Mouse (Mus musculus): ENCODE results near the gene Ntrk1.

Ntrk1 gene

DNA sequence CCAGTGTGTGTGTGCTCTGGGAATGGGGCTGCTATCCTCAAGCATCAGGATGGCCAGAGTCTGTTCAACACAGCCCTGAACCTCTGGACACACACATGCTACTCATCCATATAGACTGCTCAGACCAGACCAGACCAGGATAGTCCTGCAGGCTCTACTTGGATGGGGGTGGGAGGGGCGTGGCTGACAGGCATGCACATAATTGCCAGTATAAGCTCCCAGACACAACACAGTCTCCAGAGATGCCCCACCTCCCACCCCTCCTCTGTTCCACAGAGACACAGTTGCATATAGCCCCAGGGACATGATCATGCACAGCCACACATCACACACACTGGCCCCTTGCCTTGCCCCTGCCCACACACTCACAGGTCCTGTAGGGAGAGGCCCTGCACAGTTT is 5.7 kb downstream of the Ntrk1 start:
- DNase-seq (ENCODE audit: extremely low read depth, insufficient read length, low spot score), result no peak

DNA sequence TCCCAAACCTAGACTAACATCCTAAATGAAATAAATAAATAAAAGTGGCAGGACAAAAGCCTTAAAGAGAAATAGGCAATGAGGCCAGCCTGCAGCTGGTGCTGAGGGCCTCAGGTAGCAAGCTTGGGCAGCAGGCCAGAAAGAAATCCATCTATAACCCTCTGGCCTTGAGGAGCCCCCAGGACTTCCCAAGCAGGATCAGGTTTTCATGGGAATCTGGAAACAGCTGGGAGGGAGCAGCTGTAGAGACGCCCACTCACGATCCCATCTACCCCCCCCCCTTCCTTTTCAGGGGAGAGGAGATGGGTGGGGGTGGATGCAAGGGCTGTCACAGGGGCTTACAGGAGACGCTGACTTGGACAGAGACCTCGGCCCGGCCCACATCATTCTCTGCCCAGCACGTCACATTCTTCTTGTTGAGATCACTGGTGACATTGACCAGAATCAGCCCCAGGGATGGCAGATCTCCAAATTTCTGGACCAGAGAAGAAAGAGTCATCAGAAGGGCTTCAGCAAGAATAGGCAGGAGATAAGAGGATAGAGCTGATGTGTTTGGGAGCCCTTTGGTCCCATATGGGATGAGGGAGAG is 9.2 kb downstream of the Ntrk1 start:
- DNase-seq (ENCODE audit: extremely low read depth, insufficient read length, low spot score), result no peak

DNA sequence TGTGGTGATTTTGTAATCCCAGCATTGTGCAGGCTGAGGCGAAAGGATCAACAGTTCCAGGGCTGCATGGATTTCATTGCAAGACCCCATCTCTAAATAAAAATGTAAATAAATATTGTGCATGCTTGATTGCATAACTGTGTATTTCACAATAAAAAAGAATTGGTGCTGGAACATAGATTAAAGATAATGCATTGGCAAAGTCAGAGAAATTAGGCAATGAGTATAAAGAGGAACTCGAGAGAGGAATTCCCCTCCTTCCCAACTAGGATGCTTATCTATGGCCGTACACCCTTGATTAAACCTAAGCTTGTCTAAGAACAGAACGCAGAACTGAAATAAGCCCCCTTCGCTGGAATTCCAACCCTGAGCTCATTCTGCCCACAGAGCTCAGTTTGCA is 9.8 kb downstream of the Ntrk1 start:
- no peak for DNase-seq (ENCODE audit: extremely low read depth, insufficient read length, low spot score)

DNA sequence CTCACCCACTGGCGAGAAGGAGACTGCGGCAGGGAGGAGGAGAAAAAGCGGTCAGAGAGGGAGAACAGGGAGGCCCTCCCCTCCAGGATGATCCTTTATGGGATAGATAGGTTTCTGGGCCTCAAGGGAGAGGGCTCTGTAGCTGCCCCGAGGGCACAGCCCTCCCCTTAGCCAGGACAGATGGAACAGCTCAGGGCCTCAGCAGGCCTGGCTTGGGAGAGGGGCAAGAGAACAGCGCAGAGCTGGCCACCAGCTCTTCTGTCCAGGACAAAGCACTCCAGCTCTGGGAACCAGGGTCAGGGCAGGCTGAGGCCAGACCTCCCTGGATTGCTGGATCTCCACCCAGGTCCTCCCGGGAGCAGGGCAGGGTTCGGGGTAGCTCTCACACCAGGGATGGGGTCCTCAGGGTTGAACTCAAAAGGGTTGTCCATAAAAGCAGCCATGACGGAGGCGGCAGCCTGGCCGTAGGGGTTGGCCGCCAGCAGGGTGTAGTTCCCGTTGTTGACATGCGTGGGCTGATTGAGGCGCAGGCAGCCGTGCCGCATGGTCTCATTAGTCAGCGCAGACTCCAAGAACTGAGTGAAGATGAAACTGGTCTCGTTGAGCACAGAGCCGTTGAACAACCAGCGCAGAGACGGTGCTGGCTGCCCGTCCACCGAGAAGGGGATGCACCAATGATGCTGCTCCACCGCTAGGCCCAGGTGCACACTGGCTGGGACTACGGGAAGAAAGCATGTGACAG is 11.5 kb downstream of the Ntrk1 start:
- no peak for DNase-seq (ENCODE audit: extremely low read depth, insufficient read length, low spot score)

DNA sequence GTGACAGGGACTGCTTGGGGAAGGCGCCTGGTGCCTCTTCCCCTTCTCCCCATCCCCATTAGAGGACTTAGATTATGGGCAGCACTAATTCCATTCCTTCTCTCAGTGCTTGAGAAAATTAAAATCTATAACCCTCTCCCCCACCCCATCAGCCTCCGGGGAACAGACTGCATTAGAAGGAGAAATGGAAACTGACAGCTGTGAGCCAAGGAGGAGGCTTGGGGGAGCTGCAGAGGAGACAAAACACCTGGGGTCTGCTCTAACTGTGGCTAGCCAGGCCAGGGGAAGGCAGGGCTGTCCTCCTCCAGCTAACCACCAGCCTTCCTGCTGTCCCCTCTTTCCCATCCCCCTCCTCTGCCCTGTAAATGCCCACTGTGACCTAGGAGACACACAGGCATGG is 15.9 kb downstream of the Ntrk1 start:
- no peak for DNase-seq (ENCODE audit: extremely low read depth, insufficient read length, low spot score)

DNA sequence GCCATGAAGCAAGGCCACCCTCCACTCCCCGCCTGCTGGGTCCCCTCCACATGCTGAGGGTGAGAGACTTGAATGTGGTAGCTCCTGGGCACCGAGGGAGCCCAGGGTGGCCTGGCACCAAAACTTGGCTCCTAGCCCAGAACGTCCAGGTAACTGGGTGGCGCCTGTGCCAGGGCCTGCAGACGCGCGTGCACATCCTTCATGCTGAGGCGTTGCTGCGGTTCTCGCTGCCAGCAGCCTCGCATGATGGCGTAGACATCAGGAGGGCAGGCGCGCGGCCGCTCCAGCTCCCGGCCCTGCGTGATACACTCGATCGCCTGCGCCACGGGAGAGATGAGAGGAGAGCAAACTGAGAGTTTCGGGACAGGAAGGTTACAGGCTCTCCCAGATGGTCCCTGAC is 16.7 kb downstream of the Ntrk1 start:
- DNase-seq (ENCODE audit: extremely low read depth, insufficient read length, low spot score), result no peak

DNA sequence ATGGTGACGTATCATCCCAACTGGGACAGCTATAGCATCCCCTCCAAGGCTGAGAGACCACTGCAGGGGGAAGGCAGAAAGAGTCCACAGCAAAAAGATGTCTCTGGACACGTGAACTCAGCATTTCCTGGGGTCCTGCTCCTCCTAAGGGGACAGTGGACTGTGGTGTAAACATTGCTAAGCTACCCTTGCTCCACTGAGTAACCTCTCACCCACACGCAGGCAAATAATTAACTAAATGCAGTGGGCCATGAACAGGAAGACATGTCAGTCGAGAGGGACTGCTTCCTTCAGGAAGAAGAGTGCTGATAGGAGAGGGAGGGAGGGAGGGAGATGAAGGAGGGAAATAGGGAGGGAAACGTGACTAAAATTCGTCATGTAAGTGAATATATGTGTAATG is 23.9 kb downstream of the Ntrk1 start:
- no peak for DNase-seq (ENCODE audit: extremely low read depth, insufficient read length, low spot score)

DNA sequence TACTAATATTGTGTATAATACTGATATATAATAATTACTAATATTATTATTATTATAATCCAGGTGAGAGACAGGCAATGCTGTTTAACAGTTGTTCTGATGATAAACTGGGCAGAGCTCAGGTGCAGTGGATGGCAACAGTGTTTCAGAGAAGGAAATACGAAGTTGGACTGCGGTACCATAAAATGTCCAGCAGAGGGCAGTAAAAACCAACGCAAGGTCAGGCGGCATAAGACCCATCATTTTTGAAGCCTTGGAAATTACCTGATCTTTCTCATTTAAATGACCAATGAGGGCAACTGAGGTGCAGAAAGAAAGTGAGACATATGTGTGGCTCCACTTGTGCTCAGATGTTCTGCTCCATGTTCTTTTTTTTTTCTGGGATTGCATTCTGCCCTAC is 24.7 kb downstream of the Ntrk1 start:
- no peak for DNase-seq (ENCODE audit: extremely low read depth, insufficient read length, low spot score)

DNA sequence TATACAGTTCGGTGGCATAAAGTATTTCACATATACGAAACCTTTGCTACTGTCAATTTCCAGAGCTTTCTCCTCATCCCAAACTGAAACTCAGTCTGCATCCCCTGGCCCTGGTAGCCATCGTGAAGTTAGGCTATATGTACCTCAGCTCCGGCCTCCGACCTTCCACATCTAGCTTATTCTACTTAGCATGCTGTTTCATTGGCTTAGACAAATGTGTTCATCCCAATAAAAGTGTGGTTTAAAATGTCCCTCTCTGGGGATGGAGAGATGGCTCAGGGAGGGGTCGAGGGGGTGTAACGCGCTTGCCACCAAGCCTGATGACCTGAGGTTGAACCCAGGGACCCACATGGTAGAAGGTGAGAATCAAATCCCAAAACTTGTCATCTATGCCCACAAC is 25.5 kb downstream of the Ntrk1 start:
- no peak for DNase-seq (ENCODE audit: extremely low read depth, insufficient read length, low spot score)

DNA sequence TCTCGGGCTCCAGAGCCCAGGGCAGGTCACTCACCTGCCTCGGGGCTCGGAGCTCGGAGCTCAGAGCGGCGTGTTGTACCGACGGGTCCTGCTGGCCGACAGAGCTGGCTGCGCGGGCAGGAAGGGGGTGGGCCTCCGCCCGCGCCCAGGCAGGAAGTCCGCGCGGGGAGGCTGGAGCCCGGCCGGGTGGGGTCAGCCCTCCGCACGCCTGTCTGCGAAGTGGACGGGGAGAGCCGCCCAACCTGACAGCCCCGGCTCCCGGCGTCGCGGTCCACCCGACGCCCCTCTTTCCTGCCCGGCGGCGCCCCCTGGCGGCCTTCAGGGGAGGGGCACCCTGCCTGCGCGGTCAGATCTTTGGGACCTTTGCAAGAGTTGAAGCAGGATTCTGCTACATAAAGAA is 26.1 kb downstream of the Ntrk1 start:
- DNase-seq (ENCODE audit: extremely low read depth, insufficient read length, low spot score), result no peak

DNA sequence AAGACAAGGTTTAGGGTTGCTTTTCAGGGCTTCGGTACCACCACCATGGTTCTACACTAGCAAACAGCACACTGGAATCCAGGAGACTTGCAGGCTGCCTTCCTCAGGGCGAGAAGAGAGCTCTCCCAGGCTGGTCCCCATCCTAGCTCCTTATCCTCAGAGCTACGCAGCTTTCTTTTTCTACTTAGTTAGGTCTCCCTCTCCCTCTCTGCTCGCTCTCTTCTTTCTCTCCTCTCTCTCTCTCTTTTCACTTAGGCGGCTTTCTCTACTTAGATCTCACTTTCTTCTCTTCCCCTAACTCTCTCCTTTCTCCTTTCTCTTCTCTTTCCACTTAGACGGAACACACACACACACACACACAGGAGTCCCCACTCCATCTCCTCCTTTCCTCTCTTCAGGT is 26.5 kb downstream of the Ntrk1 start:
- no peak for DNase-seq (ENCODE audit: extremely low read depth, insufficient read length, low spot score)

DNA sequence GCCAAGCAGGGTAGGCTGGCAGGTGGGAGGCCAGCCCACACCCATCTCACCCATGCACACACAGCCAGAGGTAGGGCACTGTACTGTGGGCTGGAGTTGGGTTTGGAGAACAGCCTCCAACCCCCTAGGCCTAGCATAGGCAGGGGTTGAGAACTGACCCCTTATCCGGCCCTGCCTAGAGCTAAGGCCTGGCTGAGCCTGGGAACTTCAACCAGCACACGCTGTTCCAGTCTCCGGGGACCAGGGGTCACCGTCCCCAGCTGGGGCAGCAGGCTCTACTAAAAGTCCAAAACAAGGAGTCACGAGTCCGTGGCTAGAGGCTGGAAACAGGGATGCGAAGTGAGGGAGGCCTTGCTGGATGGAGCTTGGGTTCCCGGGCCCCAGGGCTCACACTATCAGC is 27.2 kb downstream of the Ntrk1 start:
- no peak for DNase-seq (ENCODE audit: extremely low read depth, insufficient read length, low spot score)

DNA sequence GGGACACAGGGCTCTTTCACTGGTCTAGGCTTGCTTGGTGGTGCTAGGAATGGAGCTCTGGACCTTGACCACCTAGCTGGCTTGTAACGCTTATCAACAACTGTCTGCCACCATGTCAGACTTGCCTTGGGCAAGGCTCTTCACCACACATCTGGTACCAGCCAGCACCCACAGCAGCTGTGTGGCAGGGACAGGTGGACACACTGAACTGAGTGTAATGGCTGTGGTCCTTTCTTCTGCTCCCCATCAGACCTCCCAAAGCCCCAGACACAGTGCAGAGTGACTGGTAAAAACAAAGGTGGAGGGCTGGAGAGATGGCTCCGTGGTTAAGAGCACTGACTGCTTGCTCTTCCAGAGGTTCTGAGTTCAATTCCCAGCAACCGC is 28.7 kb downstream of the Ntrk1 start:
- no peak for DNase-seq (ENCODE audit: extremely low read depth, insufficient read length, low spot score)

DNA sequence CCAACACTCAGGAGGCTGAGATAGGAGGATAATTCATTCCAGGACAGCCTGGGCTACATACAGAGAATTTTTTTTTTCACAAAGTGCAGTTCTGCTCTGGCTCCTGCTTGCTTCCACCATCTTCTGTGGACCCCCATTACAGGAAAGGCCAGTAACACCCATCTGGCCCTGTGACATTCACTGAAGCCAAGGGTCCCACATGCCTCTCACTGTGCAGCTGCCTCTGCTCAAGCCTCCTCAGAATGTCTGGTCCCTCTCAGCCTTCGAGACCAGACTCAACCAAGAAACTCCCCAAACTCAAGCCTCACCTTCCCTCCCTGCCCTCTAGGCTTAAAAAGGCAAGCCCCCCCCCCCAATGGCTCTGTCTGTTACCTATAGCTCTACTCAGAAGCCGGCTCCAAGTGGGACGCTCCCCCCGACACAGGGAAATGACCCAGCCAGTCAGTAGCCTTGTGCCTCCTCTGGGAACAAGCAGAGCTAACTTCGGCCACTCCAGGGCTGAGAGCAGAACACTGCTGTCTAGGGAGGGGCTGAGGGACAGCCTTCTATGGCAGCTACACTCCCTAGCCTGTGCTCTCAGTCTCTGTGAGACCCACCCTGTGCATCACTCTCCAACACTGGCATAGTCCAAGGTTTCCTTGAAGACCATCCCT is 29.2 kb downstream of the Ntrk1 start:
- DNase-seq (ENCODE audit: extremely low read depth, insufficient read length, low spot score), result no peak

DNA sequence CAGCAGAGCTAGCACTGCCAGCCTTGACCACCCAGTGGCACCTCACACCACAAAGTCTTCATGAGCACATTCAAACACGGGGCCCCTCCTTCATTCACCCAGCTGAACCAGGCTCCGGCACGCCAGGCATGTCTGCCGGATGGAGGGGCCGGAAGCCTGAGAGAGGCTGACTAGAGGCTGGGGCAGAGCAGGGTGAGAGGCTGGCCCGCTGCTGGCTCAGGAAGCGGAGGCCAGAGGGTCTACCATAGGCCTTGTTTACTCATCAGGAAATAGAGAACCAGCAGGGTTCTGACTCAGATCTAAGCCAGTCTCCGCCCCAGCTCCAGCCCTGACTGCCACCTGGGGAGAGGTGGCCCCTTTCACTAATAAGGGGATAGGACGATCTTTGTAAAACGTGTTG is 29.9 kb downstream of the Ntrk1 start:
- DNase-seq (ENCODE audit: extremely low read depth, insufficient read length, low spot score), result no peak

DNA sequence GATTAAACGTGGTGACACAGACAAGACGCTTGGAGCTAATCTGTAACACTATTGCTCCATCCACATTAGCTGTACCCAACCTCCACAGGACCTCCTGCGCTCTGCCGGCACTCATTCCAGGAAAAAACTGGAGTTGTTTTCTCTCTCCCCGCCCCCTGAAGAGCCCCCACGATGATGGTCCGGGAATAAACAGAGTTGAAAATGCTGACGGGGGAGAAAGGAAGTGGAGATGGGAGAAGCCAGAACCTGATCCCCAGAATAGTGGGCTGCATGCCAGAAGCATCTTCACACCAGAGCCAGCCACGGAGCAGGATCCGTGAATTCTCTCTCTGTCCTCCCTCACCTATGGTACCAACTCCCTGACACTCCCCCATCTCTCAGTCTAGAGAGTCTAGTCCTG is 30.5 kb downstream of the Ntrk1 start:
- no peak for DNase-seq (ENCODE audit: extremely low read depth, insufficient read length, low spot score)

DNA sequence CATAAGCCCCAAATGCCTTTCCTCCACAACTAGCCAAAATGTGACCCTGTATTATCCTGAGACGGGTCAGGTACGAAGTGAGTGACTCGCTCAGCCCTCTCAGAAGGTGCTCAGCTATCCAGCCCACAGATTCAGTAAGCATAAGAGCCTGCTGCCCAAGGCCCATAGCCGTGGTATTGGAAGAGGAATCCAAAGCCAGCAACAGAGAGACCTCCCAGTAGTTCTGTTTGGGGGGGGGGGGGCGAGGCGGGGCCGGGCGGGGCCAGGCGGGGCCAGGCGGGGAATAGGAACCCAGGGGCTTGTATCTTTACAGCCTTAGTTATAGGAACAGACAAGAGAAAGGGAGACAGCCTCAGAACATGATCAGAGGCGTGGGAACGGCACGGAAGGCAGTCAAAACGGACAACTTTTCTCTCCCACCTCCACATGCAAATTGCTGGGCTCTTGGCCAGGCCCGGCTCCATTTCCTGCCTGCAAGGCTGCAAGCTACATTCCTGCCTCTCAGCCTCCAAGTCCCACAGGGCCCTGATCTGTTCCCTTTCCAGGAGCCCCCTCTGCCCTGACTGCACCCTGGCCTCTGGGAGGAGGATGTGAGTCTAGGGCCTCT is 31.2 kb downstream of the Ntrk1 start:
- DNase-seq (ENCODE audit: extremely low read depth, insufficient read length, low spot score), result peak; percentile 37

DNA sequence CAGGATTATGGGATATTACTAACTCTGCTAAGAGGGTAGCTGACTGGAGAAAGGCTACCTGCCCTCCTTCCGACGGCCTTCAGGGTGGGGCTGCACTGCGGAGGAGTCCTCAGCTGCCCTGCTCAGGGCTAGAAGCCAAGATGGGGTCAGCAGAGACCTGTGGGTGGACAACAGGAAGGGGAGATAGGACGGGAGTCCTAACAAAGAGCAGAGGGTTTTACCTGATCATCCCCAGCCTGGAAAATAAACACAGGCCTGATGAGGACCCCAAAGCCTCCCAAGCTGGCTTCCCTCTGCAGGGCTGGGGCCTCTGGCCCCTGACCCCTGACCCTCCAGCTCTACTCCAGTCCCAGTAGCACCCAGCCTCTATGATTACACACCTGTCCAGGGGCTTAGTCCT is 31.8 kb downstream of the Ntrk1 start:
- DNase-seq (ENCODE audit: extremely low read depth, insufficient read length, low spot score), result no peak

DNA sequence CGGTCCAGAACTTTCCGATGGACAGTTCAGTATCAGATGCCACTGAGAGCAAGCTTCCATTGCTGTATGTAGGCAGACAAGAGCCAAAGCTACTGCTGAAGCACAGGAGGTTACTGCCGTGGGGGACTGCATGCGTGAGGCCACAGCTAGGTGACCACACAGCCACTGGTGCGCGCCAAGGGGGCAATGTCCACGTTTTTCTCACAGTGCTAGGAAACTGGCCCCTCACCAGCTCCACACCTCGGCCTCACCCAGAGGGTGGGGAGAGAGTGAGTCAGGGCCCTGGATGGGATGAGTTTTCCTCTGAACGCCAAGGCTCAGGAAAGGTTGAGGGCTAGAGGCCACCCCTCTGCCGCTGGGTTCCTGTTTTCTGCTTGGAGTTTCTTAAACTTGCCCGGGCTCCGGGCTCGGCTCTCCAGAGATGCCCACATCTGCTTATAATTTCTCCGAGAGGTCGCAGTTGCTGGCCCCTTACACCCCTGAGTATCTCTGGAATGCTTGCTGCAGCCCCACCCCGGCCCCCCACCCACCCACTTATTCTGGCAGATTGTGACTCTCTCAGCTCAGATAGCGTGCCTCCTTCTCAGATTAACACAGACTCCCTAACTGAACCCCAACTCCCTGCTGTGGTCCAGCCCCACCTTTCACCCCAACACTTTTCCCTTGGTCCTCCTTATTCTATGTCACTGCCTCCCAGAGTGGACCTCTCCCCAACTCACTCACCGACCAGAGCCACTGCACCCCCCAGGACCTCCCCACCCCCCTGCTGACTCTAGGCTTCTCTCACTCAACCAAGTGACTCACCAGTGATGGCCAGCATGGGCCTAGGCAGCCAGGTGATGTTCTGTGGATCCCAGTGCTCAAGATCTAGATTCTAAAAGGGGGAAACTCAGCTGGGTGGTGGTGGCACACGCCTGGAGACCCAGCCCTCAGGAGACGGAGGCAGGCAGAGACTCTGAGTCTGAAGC is 33.3 kb downstream of the Ntrk1 start:
- peak; percentile 52 for DNase-seq (ENCODE audit: extremely low read depth, insufficient read length, low spot score)

DNA sequence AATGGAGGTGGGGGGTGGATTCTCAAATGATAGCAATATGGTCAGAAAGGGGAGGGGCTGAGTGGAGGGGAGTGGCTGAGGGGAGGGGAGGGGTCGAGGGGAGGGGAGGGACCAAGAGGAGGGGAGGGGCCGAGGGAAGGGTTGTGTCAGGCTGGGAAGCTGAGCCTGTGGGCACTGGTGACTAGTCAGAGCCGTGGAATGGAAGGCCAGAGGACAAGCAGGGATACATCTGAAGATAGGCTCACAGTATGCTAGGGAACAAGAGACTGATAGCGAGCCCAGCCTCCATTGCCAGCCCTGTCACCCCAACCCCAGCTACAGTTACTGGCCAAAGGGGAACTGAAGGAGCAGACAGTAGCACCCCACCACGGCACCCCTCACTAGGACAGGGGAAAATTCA is 36.3 kb downstream of the Ntrk1 start:
- DNase-seq (ENCODE audit: extremely low read depth, insufficient read length, low spot score), result no peak

DNA sequence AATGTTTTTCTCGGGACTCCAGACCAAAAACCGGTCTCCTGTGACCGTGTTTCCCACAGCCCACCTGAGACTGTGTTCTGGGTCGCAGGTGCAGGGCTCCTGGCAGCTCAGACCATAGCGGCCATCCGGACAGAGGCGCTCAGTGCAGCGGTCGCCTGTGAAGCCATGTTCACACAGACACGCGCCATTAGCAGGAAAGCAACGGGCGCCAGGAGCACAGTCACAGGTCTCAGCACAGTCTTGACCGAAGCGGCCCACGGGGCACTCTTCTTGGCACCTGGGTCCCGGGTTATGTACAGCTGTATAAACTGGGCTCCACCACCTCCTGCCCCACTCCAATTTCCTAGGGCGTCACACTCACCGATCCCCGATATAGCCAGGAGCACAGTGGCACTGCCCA is 38.5 kb downstream of the Ntrk1 start:
- no peak for DNase-seq (ENCODE audit: extremely low read depth, insufficient read length, low spot score)
